Mouse (Mus musculus): ENCODE measurements around the gene Dnajc22.

DNA sequence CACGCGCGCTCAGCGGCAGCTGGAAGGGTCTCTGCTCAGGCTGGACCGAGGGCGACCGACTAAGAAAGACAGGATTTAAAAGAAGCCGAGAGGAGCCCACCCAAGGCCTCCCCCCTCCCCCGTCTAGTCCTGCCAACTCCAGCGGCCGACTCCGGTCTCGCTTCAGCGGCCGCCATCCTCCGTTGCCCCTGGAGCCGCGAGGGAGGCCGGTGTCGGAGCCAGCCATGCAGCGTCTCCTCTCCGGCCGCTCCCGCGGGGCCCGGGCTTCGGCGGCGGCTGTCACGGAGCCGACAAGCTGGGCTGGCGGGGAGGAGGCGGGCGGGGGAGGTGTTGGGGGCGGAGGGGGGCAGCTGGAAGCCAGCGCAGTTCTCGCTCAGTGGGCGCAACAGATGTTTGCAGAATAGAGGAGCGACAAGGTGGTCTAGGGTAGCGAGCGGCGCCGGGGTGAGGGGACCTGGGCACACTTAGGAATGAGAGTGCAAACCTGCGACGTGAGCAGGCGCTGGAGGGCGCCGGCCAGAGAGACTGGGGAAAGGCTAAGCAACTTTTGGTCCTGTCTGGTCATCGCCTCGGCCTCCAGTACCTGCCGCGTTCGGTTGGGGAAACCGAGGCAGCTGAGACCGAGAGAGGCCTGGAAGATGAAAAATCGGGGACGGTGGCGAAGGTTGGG is 4.0 kb downstream of the Dnajc22 start:
- TF ChIP-seq CTCF (IDR thresholded peaks at IDR 0.05; ENCODE audit: extremely low read depth, insufficient read depth, low read length) (no peak), POLR2A (IDR thresholded peaks at IDR 0.05; ENCODE audit: extremely low read depth, insufficient read depth, low read length) (no peak)

All from cortical plate, adult 2 months (tissue).